Mouse (Mus musculus) liver, adult 2 months (tissue): Measurements from ENCODE around the gene Tas2r125.

Source experiments
- CTCF ChIP-seq: fragments of 200-500 bp; IDR thresholded peaks from 2 replicates; pipeline ENCODE4 v1.5.1; 2011; ENCODE audit warnings: low read depth, low read length, control low read depth
- POLR2A ChIP-seq: fragments of 200-500 bp; IDR thresholded peaks from 2 replicates; pipeline ENCODE4 v1.6.1; 2011; ENCODE audit warnings: low read length, control low read depth; ENCODE audit not compliant: insufficient read depth; ENCODE audit errors: extremely low read depth

- no peak for TF ChIP-seq CTCF
- TF ChIP-seq POLR2A: no peak
These were observed 16.7 kb upstream of the Tas2r125 start, which contains the start of gene Tas2r113 for GRCm38 (mm10) chr6:132892711-132893110.
